Mouse (Mus musculus) heart, postnatal 25 days (tissue): ENCODE measurements at regions not wholly inside any gene's neighbourhood (a gene's known extent, or its start where the extent isn't known, plus 50 kb on each side); places are given as distances from the start of the nearest gene placed in this dataset.
A peak's percentile ranks its signal among the peaks of the same experiment; 100 is the strongest.

ENCODE experiments used
- DNase-seq: peaks from one replicate; pipeline ENCODE4 v3.0.0; 2022; ENCODE audit warnings: low spot score
- intact Hi-C: fragments of 180-260 bp; cut with DNase I; formaldehyde crosslinking; loops from one replicate; pipeline ENCODE4 v1.15.1; 2025

DNA sequence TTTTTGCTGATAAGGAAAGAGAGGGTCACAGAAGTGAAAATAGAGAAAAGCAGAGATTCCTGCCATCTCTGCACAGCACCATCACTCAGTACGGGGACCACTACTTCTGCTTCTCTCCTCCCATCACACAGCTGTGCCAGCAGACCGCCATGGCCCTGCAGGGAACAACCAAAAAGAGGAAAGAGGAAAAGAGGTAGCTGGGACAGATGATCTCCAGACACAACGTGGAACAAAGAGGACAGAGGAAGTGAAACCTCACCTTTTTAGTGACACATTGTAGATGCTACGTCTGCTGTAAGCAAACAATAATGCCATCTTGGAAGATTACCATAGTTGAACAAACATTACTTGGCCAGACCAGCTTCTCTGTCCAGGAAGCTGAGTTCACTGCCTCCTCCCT lies 230.1 kb downstream of the Sec61b start:
- intact Hi-C loops: no loop called here
- no peak for DNase-seq

DNA sequence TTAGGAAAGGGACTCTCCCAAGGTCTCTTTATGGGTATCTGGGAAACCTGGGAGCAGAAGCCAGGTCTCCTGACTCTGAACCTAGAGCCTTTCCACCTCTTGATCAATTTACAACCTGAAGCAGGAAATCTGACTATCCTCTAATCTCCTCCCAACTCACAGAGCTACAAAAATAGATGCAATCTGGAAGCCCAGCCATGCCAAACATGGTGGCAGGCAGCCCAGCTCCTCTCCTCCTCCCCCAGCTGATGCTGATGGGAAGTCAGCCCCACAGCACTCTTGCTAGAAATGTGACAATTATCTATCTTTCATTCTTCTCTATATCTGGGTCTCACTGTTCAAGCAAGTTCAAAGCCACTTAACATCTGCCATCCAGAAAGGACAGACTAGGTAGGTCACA lies 233.5 kb downstream of the Sec61b start:
- no peak for DNase-seq
- intact Hi-C loops: no loop called here

DNA sequence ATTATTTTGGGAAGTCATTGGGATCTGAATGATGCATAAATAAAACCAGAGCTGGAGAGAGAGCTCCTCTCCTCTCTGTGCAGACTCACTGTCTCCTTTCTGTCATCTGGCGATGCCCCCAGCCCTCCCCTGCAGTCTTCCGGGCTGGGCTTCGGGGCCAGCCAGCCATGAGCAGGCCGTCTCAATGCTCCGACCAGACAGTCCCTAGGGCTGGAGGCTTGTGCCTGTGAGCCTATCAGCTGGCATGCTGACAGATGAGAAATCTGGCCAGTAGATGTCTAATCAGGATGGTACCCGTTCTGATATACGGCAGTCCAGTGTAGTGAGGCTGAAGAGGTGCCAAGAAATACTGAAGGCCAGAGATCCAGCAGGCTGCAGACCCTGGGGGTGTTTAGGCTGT lies 238.9 kb downstream of the Sec61b start:
- DNase-seq: no peak

DNA sequence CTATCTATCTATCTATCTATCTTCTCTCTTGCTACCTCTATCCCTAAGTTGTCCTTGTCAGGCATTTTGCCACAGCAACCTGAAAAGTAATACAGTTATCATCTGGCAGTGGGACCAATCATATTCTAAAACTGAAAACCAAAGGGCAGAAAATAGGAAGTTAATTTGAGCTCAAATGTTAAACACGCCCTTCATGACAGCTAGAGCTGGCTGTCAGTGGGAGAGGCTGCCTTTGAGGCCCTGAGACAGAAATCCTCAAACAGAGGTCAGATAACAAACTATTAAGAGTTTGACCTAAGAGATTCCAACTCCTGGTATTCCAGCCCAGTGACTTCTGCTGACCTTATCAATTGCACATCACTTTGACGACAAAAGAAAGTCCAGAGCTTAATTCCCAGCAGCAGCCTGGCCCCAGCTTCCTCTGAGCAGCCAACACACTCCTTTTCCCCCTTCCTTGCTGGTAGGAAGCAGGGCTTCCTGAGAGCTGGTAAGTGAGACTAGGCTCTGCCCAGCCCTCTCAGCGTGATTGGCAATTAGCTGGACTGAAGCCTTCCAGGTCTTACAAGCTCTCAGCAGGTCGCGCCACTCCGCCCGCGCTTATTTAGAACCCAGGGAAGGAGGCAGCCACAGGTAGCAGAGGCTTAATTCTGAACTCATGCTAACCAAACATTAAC lies 250.0 kb downstream of the Sec61b start:
- DNase-seq: no peak

More for the DNA sequence above, 238.9 kb downstream of the Sec61b start:
- intact Hi-C loops: no loop called here

DNA sequence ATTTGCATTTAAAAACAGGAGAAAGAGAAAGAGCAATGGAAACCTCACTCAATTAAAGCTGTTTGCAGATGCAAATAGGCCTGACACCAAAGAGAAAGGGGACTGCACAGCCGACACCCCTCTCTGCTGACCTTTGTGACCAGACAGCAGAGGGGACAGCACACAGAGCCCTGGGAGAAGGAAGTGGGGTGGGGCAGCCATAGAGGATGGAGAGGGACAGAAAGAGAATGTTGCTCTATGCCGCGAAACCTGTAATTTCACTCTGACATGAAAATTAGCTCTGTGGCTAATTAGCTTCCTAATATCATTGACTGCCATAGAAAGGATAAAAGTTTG lies 250.5 kb downstream of the Sec61b start:
- intact Hi-C loops: no loop called here
- DNase-seq: no peak

More for the DNA sequence above, 250.0 kb downstream of the Sec61b start:
- intact Hi-C loops: no loop called here

DNA sequence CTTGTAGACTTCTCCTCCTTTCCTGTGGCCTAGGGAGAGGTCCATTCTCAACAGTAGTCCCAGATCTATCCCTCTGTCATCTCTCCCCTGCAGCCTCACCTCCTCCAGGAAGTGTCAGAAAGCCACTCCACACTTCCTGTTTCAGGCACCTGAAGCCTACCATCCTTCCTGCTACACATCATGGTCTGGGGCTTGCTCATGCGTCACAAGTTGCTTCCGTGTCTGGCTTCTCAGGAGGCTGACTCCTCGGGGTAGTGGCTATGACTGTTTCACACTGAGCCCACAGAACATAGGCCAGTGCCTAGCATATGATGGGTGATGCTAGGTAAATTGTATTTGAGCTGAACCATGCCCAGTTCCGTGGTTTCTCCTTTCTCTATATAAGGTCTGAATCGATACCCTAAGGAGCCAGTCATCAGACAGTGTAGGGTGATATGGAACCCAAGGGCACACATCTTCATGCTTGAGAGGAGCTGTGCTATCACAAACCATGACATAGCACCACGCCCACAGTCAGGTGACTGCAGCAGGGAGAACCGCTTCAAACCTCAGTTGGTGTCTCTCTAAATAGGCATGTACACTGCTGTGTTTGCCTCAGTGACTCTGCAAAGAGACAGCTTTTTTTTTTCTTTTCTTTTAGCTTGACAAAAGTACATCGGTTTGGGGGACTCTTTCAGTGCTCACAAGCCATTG lies 272.2 kb downstream of the Sec61b start:
- DNase-seq: no peak
- intact Hi-C loops: no loop called here

DNA sequence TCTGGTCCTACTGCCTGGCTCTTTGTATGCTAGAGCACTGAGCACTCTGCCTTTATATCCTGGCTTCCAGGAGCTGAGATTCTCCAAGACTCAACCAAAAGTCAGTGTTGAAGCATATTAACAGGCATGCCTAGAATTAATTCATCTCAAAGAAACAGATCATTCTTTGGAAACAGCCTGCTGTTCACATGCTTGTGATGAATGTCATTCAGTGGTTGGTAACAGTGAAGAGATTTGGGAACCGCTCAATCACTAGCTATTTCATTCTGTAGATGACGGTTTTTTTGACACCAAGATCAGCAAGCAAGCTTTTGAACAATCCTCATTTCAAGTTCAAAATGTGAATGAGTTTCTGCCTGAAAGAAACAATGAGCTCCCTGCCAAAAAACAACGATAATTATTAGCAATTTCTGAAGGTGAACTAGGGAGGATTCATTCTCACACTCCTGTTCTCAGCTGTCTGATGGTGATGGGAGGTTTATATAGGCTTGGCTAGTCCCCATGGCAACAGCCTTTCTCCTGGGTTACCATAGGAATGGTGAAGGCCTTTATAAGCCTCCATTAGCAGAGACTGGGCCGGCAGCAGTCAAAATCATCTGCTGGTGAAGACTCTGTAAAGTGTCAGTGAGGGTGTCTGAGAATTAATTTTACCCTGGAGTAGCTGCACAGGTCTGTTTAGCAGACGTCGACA lies 272.6 kb upstream of the Nr4a3 start:
- intact Hi-C loops: no loop called here
- no peak for DNase-seq

DNA sequence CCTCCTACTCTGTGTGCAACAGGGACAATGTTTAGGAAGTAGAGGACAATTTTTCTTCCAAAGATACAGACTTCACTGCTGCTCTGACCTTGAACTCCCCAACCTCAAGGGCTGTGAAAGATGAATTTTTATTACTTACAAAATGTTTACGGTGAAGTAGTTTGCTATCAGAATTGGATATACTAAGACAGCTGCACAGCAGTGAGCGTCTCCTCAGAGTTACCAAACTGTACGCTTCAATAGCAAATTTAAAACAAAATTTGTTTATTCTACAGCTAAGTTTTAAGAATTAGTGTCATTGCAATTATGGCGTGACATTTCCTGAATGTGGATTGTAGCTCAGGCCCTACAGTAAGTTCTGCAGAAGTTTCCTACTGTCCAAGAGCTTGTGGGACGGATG lies 270.3 kb upstream of the Nr4a3 start:
- no peak for DNase-seq
- intact Hi-C loops: no loop called here

DNA sequence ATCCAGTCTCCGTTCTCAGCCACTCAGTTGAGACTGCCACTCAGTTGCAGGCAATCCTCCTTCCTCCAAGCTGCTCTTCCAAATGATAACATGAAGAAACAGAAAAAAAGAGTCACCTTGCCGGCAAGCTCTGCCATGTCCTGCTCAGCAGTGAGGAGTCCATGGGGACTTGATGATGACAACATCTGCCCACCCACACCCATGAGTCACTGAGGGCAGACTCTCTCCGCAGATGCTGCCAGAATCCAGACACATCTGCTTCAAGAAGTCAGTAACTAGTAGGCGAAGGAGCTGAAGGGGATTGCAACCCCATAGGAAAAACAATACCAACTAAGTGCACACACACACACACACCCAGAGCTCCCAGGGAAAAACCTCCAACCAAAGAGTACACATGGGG lies 263.9 kb upstream of the Nr4a3 start:
- intact Hi-C loops: no loop called here
- DNase-seq: no peak

DNA sequence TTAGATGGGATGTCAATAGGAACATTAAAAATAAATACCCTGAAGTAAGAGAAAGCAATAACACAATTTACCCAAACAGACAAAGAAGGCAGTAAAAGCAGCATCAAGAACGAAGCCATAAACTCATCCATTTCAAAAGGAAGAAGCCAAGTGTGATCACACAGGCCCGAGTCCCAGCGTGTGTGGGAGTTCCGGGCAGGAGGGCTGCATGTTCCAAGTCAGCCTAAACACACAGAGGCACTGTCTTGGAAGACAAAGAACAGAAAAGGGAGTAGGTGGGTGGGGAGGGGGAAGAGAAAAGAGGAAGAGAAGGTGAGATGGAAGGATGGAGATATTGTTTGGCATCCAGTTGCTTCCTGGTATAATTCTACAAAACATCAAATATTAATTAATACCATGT lies 248.0 kb upstream of the Nr4a3 start:
- intact Hi-C loops: no loop called here

DNA sequence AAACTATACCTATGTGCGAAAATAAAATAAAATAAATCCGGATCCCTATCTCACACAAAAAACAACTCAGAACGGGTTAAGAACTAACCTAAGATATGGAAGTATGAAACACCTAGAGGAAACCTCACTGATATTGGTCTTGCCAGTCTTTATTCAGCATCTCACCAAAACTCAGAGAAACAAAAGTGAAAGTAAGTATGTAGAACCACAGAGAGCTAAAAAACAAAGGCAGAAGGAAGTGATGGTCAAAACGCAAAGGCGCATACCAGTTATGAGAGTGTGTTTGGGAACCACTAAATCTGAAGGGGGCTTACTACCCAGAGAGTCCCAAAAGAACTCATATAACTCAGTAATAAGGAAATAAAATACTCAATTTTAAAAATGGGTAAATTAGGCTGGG lies 245.8 kb upstream of the Nr4a3 start:
- DNase-seq: no peak
- intact Hi-C loops: no loop called here

More for the DNA sequence above, 248.0 kb upstream of the Nr4a3 start:
- no peak for DNase-seq

DNA sequence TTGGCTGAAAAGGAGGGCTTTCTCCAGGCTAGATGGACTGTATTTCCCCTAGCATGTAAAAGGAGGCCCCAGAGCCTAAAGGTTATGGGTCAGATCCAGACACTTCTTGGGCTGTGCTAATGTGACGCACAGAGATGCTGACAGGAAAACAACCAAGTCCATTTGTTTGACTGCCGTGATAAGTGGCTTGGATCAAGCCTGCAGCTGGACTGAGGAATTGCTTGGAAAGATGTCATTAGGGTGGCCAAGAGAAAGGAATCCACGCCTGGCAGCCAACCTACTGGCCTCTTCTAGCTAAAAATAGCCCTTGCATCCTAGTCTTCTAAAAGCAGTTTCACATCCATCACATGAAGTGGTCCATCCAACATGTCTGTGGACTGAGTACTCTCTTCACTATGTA lies 241.8 kb upstream of the Nr4a3 start:
- peak; percentile 26 for DNase-seq
- intact Hi-C loops: no loop called here

DNA sequence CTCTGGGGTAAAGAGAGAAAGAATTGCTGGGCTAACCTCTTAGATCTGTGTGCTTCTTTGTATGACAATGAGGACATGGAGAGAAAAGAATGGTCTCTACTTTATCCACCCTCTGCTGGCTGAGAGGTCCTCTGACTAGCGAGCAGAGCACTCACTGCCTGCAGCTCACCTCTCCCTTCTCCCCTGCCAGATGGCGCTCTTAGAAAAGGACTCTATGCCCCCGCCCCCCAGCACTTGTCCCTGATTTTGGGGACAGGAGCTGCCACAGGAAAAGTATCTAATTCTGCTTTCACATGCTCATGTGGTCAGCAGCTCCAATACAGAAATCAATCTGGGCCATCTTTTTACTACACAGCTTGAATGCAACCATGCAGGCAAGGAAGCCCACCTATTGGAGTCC lies 237.1 kb upstream of the Nr4a3 start:
- no peak for DNase-seq
- intact Hi-C loops: no loop called here

DNA sequence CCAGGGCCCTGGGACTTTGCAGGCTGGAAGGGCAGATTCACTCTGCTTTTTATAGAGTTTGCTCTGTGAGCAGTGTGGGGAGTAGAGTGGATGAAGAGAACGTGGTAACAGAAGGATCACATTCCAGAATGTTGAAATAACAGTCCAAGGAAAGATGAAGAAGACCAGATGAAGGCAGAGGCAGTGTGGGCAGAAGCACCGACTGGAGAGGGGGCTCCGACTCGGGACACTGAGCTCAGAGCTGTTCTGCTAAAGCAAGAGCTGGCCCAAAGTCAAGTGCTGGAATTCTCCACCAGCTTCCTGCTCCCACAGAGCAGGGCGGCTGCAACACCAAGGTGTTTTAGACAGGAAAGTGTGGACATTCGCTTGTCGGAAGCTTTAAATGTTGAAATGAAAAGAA lies 230.9 kb upstream of the Nr4a3 start:
- DNase-seq: no peak
- intact Hi-C loops: no loop called here

DNA sequence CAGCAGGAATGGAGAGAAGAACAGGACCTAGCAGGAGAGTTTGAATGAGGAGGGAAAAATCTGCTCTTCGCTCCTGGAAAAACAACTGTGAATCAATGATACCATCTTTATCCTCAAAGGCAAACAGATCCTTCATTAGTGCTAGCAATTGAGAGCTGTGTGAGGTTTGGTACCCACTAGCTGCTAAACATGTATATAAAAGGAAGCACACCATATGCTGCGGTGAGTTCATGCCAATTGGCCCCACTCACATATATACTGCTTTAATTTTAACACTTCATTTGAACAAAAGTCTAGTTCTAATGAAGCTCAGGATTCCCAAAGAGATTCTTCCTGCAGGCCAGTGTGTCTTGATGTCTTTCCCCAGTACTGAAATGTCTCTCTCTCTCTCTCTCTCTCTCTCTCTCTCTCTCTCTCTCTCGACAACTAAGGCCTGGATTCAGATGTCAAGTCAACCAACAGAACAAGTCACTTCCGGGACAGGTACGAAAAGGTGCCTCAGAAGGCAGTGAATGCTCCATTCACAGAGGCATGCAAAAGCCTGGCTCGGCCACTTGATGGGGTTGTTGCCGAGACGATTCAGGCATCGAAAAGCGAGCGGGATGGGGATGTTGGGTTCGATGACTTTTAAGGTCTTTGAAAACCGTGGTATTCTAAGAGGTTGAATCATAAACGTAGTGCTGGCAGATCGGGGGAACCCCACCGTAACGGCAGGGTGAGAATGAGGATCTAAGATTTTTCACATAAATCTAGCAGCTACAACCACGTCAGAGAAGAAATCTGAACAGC lies 226.4 kb upstream of the Nr4a3 start:
- intact Hi-C loops: no loop called here
- no peak for DNase-seq

DNA sequence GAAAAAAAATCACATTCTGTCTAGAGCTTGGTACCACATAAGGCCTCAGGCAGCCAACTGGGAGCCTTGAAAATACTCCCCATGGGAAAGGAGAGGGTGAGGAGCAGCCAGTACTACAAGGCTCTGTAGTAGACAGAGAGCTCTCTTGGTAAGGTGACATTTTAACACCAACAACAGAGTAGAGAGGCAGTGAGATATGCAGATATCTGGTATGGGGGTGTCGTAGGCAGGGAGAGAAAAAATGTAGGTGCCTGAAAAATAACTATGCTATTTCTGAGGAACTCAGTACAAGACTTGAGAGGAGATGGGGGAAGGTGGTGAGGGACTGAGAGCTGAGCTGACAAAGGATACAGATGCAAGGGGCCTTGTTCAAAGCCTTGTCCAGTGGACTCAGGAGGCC lies 224.4 kb upstream of the Nr4a3 start:
- intact Hi-C loops: no loop called here
- DNase-seq: no peak

DNA sequence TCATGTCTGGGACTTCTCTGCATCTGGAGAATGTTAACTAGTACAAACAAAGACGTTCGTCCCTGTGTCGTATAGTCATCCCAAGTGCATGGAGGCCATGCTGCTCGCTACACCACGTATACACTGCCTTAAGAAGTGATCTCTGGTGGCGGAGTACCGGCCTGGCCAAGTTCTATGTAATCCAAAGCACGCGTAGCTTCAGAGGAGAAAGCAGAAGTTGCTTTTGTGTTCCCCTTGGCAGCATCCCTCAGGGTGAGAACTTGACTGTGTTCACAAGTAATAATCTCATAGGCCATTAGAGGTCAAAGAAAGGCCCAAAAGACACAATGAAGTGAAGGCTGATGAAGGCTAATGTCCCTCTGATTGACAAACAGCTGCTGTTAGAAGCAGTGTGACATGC lies 221.7 kb upstream of the Nr4a3 start:
- DNase-seq: no peak
- intact Hi-C loops: no loop called here

DNA sequence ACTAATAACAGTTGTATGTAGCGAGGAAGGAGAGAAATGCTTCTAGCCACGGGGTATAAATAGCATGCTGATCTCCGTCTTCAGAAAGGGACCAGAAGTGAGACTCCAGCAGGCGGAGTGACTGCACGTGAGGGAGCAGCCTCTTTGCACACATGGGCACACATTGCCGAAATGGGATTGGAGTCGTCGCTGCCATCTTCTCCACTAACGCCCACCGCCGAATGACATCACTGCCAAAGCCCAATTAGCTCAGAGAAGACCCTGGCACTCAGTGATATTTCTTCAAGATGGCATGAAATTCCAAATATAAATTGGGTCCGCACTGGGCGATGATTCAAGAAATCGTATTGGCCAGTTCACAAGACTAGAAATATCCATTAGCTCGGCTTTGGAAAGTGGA lies 220.9 kb upstream of the Nr4a3 start:
- intact Hi-C loops: no loop called here
- DNase-seq: no peak

DNA sequence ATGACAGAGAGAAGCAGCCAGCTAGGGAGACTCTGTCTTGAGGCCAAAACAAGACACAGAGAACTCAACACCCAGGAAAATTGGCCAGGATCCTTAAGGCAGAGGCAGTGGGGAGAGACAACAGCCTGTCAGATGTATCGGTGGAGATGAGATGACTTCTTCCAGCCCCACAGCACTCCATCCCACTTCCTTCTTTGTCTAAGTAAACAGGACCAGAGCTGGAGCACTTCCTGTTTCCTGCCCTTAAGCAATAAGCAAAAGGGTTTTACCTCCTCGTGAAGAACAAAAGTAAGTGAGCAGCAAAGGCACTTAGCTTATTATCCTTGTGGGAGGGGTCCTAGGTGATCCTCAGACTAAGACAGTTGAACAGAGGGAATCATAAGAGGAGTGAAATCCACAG lies 212.0 kb upstream of the Nr4a3 start:
- intact Hi-C loops: no loop called here
- no peak for DNase-seq

DNA sequence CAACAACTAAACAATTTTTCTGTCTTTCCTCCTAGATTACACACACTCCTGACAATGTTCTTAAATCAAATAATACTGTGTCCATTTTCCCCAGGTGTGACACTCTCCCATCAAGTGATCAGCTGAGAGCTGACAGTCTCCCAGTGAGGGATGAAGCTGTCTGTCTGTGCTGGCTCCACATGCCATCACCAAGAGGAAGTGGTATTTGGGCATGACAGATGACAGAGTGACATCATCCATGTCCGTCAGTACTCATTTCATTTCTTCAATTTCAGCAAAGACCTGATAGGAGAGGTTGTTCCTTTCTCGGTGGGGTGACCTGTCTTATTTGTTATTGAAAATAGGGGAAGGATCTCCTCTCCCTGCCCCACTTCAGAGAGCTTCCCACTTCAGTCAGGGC lies 206.5 kb upstream of the Nr4a3 start:
- intact Hi-C loops: no loop called here
- DNase-seq: no peak

DNA sequence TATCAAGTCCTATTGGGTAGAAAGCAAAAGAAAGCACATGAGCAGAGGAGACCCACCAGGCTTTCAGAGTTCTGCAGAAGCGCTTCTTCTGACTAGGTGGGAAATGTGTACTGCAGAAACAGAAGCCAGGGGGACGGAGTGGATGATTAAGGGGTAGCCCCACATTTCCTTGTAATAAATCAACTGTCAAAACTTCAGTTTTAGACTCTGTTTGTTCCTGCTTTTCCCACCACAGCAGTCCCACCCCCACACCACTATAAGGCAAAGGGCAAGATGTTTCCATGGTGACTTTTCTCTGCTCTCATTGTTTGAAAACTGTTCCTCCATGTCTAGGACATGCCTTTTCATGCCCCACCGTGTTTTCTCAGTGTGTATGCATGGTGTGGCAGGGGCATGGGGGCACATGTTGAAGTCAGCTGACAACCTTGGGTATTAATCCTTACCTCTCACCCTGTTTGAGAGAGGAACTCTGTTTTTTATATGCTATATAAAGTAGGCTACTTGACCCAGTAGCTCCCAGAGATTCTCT lies 202.8 kb upstream of the Nr4a3 start:
- no peak for DNase-seq
- intact Hi-C loops: no loop called here
